Mouse (Mus musculus): ENCODE data around the gene Wnt5a.

DNA sequence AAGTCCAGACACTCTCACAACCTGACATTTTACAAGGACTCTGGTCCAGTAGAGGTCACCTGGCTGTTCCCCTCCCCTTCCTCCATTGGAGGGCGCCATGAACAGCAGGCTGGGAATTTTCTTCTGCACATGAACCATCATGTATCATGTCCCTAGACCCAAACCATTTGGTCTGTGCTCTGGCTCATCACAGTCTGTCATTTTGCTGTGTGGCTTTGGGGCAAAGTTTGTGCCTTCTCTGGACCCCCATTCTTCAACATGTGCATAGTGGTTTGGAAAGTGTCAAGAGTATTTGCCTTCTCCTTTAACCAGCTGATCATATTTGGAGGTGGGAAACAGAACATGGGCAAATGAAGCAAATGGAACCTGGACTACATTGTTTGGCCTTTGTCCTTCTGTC is 27.0 kb downstream of the Wnt5a start:
- TF ChIP-seq CTCF (IDR thresholded peaks at IDR 0.05; ENCODE audit: borderline replicate concordance, extremely low read depth, insufficient read depth, insufficient read length) (no peak), POLR2A (IDR thresholded peaks at IDR 0.05; ENCODE audit: borderline replicate concordance, extremely low read depth, insufficient read depth, insufficient read length, poor library complexity, severe bottlenecking) (no peak)

Measured in brain, embryonic 14.5 days (tissue).